Mouse (Mus musculus) limb, embryonic 10.5 days (tissue): ENCODE measurements at regions not wholly inside any gene's neighbourhood (a gene's known extent, or its start where the extent isn't known, plus 50 kb on each side); places are given as distances from the start of the nearest gene placed in this dataset.
A peak's percentile ranks its signal among the peaks of the same experiment; 100 is the strongest.

Experiments used
- DNase-seq: peaks from one replicate; pipeline ENCODE4 v3.0.0-alpha.2; 2017; ENCODE audit warnings: low spot score
- H3K27ac ChIP-seq: fragments of 300-500 bp; sonication (generic); 2 replicates; pipeline ENCODE4 v1.5.1; 2016; ENCODE audit warnings: mild to moderate bottlenecking
- H3K27me3 ChIP-seq: fragments of 300-500 bp; sonication (generic); 2 replicates; pipeline ENCODE4 v1.6.1; 2016; ENCODE audit warnings: low read depth, mild to moderate bottlenecking; ENCODE audit not compliant: poor library complexity, severe bottlenecking
- H3K36me3 ChIP-seq: fragments of 300-500 bp; sonication (generic); 2 replicates; pipeline ENCODE4 v1.6.1; 2016; ENCODE audit warnings: mild to moderate bottlenecking, moderate library complexity
- H3K4me1 ChIP-seq: fragments of 300-500 bp; sonication (generic); 2 replicates; pipeline ENCODE4 v1.6.1; 2016
- H3K4me3 ChIP-seq: fragments of 300-500 bp; sonication (generic); 2 replicates; pipeline ENCODE4 v1.5.1; 2016; ENCODE audit warnings: mild to moderate bottlenecking, moderate library complexity
- H3K9me3 ChIP-seq: fragments of 300-500 bp; sonication (generic); replicated peaks from 2 replicates; pipeline ENCODE4 v1.6.1; 2016; ENCODE audit warnings: mild to moderate bottlenecking
- WGBS: fragments of 180-500 bp; shearing (Covaris S2); methylation state at CpG from one replicate; pipeline ENCODE4 v1.1.7; 2016; 5-methylcytosine and 5-hydroxymethylcytosine counted together

DNA sequence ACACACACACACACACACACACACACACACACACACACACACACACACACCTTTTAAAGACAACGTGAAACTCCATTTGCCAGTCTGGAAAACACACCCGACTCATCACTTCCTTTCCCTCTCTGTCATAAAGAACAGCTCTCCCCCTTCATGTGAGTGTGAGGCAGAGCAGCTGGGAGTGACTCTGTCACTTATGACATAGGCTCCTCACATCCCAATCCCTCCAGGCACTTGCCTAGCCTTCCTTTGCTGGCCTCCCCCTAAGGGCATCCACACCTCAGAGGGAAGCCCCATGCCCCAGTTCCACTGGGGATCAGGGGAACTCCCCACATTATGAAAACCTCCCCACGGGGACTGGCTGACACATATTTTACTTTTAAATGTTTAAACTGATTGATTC, 257.5 kb downstream of the Tshz3 start:
- WGBS = 60% methylated on average over 3 of the region's 3 CpGs
- no peaks in the 10 kb centered on the region for H3K27me3 ChIP-seq
- DNase-seq = no peak
- no peak overlapping the region for H3K4me3 ChIP-seq
- H3K9me3 ChIP-seq = no peaks in the 10 kb centered on the region; the same call in 1 of the 2 replicates
- no peaks in the 10 kb centered on the region for H3K4me1 ChIP-seq
- no peaks in the 10 kb centered on the region for H3K36me3 ChIP-seq
- no peak overlapping the region for H3K27ac ChIP-seq

DNA sequence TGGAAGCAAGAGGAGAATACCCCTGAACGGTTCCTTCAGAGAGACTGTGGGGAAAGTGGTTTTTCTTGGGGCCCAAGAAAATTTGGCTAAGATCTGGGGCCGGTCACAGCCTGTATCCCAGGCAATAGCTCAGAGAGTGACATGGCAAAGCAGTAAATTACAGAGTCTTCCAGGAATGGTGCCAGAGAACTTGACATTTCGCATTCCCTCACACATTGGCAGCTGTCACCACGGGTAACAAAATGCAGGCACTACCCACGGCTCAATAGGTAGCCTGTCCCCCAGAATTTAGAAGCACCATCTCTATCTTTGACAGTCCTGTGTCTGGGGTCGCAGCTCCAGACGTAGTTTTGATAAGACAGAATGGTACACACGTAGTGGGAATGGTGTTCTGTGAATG, 260.3 kb downstream of the Tshz3 start:
- H3K27ac ChIP-seq = no peak overlapping the region
- H3K4me1 ChIP-seq = no peaks in the 10 kb centered on the region
- H3K4me3 ChIP-seq = no peak overlapping the region
- DNase-seq = no peak
- H3K27me3 ChIP-seq = no peaks in the 10 kb centered on the region
- no peaks in the 10 kb centered on the region; the same call in 1 of the 2 replicates for H3K9me3 ChIP-seq
- WGBS = 77% methylated on average over 8 of the region's 8 CpGs
- H3K36me3 ChIP-seq = no peaks in the 10 kb centered on the region

DNA sequence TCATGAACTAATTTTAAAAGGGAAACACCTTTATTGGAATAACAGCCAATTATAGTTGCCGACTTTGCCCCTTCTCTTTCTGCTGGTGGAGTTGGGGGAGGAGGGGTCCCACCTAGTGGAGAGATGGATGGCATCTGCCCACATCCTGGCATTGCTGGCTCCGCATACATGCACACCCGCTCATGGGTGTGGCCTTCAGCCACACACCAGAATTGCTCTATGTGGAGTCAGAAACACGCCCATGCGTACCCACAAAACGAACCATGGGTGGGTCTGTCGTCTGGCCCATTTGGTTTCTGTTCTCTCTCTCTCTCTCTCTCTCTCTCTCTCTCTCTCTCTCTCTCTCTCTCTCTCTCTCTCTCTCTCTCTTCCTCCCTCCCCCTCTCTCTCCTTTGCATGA, 273.9 kb downstream of the Tshz3 start:
- Histone ChIP-seq H3K9me3 (no peaks in the 10 kb centered on the region), H3K27ac (no peak overlapping the region), H3K4me1 (peaks cover 52% of the 10 kb centered on the region), H3K36me3 (no peaks in the 10 kb centered on the region), H3K4me3 (no peak overlapping the region), H3K27me3 (no peaks in the 10 kb centered on the region)
- WGBS = 76% methylated on average over 7 of the region's 7 CpGs
- DNase-seq = no peak

DNA sequence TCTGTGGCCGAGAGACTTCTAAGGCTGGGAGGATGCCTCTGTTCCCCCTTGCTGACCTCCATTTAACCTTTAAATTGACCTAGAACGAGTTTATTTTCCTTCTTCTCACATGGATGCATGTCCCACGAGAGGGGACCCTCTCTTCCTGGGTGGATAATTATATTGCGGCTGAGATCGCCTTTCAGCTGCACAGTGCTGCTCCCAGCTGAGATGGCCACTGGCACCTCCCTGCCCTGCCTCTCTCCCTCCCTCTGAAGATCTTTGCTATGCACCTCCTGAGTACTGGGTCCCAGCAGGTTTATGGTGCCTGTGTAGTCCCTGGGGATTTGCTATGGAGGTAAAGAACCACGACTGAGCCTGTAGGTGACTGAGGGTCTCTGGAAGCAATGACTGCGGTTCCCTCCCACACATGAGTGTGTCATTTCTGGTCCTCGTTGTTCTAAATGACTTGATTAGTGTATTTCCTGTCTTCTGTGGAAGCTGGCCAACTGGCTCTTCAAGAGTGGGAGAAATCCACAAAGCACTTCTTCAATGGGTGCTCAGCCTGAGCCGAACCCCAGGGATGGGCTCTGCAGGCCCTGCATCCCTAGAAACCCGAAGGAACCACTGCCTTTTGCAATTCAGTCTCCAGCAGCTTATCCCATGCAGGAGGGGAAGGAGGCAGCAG, 275.9 kb downstream of the Tshz3 start:
- H3K4me3 ChIP-seq = no peak overlapping the region
- DNase-seq = no peak
- peak overlapping the region; percentile 46; the same call in 1 of the 2 replicates for H3K27ac ChIP-seq
- no peaks in the 10 kb centered on the region for H3K27me3 ChIP-seq
- 27% methylated on average over 10 of the region's 10 CpGs for WGBS
- H3K9me3 ChIP-seq = no peaks in the 10 kb centered on the region
- H3K36me3 ChIP-seq = no peaks in the 10 kb centered on the region
- peaks cover 54% of the 10 kb centered on the region for H3K4me1 ChIP-seq

- H3K27me3 ChIP-seq = no peaks in the 10 kb centered on the region
- no peaks in the 10 kb centered on the region for H3K36me3 ChIP-seq
- peaks cover 51% of the 10 kb centered on the region for H3K4me1 ChIP-seq
- WGBS = 47% methylated on average over 4 of the region's 4 CpGs
- no peak overlapping the region for H3K4me3 ChIP-seq
- no peaks in the 10 kb centered on the region for H3K9me3 ChIP-seq
- peak; percentile 52 for DNase-seq
- no peak overlapping the region for H3K27ac ChIP-seq
Measured at GRCm38 (mm10) chr7:36974573-36974972, 276.7 kb downstream of the Tshz3 start.

GRCm38 (mm10) chr7:36975475-36975874, 277.6 kb downstream of the Tshz3 start:
- Histone ChIP-seq H3K27ac (0 out of 2 replicates have a peak overlapping the region, but pooled peaks have one; percentile 23), H3K9me3 (no peaks in the 10 kb centered on the region), H3K4me3 (no peak overlapping the region), H3K4me1 (peaks cover 43% of the 10 kb centered on the region), H3K27me3 (no peaks in the 10 kb centered on the region), H3K36me3 (no peaks in the 10 kb centered on the region)
- 23% methylated on average over 5 of the region's 5 CpGs for WGBS
- DNase-seq = no peak

- Histone ChIP-seq H3K27me3 (no peaks in the 10 kb centered on the region), H3K36me3 (no peaks in the 10 kb centered on the region), H3K4me1 (peaks cover 29% of the 10 kb centered on the region), H3K27ac (0 out of 2 replicates have a peak overlapping the region, but pooled peaks have one; percentile 7), H3K9me3 (no peaks in the 10 kb centered on the region), H3K4me3 (no peak overlapping the region)
- WGBS = 75% methylated on average over 12 of the region's 12 CpGs
- DNase-seq = no peak
Measured at GRCm38 (mm10) chr7:36977819-36978218, 279.9 kb downstream of the Tshz3 start.

DNA sequence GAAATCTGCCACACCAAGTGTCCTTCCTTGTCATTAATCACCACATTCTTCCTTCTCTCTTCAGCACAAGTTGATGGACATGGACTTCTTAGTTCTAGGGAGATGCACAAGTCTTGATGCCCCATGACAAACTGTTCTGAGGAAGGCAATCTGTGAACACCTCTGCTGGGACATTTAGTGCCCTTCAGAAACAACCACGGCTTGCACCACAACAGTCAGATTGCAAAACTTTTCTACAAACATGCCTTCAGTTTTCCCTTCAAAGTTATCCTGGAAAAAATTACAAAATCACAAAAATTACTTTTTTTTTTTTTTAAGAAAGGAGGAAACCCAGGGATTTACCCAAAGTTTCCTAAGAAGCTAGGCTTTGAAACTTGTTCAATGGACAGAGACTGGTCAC, 291.5 kb downstream of the Tshz3 start:
- Histone ChIP-seq H3K36me3 (no peaks in the 10 kb centered on the region), H3K4me3 (no peak overlapping the region), H3K27me3 (no peaks in the 10 kb centered on the region), H3K27ac (no peak overlapping the region), H3K9me3 (no peaks in the 10 kb centered on the region), H3K4me1 (no peaks in the 10 kb centered on the region)
- 89% methylated on average over 1 of the region's 1 CpGs for WGBS
- DNase-seq = no peak

- 0 out of 2 replicates have a peak overlapping the region, but pooled peaks have one; percentile 50 for H3K27ac ChIP-seq
- 90% methylated on average over 5 of the region's 5 CpGs for WGBS
- no peak overlapping the region for H3K4me3 ChIP-seq
- H3K36me3 ChIP-seq = no peaks in the 10 kb centered on the region
- H3K27me3 ChIP-seq = no peaks in the 10 kb centered on the region
- no peaks in the 10 kb centered on the region for H3K9me3 ChIP-seq
- peaks cover 32% of the 10 kb centered on the region for H3K4me1 ChIP-seq
- no peak for DNase-seq
Measured at GRCm38 (mm10) chr7:37004601-37005000, 306.7 kb downstream of the Tshz3 start.

DNA sequence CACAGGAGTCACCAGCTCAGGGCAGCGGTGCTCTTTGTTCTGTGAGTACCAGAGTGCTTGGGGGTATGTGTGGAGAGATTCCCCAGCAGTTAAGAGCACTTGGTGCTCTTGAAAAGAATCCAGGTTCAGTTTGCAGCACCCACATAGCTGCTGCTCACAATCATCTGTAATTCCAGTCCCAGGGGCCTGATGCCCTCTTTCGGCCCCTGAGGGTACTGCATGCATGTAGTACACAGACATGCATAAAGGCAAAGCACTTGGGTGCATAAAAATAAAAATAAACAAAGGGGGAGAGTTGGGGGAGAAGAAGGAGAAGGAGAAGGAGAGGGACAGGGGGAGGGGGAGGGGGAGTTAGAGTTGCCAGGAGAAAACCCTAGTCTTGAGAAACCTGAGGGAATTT, 307.8 kb downstream of the Tshz3 start:
- Histone ChIP-seq H3K9me3 (no peaks in the 10 kb centered on the region), H3K4me3 (no peak overlapping the region), H3K27me3 (no peaks in the 10 kb centered on the region), H3K36me3 (no peaks in the 10 kb centered on the region), H3K27ac (no peak overlapping the region), H3K4me1 (peaks cover 34% of the 10 kb centered on the region)
- 92% methylated on average over 2 of the region's 2 CpGs for WGBS
- no peak for DNase-seq

DNA sequence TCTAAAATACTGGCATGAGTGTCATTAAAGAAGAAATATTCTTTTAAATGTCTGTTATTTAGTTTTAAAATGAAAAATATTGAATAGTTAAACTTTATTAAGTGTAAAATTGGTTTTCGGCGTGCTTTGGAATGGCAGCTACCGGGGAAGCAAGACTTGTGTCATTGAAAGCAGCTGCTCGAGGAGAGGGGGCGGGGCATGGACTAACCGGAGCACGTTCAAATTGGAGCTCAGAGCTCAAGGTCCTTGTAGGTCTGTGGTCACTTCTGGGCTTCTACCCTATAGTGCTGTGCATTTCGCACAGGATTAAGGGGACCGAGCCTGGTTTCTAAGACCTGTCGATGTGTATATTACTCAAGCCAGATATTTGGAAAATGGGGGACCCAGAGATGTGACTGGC, 309.0 kb downstream of the Tshz3 start:
- no peaks in the 10 kb centered on the region for H3K27me3 ChIP-seq
- 66% methylated on average over 10 of the region's 10 CpGs for WGBS
- no peak overlapping the region for H3K27ac ChIP-seq
- H3K36me3 ChIP-seq = no peaks in the 10 kb centered on the region
- H3K4me1 ChIP-seq = peaks cover 45% of the 10 kb centered on the region
- H3K4me3 ChIP-seq = no peak overlapping the region
- DNase-seq = no peak
- H3K9me3 ChIP-seq = no peaks in the 10 kb centered on the region

GRCm38 (mm10) chr7:37011180-37011754, 313.3 kb downstream of the Tshz3 start:
- H3K4me3 ChIP-seq = peak overlapping the region; percentile 2; the same call in 1 of the 2 replicates
- H3K27me3 ChIP-seq = no peaks in the 10 kb centered on the region
- peak overlapping the region; percentile 82 for H3K27ac ChIP-seq
- no peaks in the 10 kb centered on the region for H3K9me3 ChIP-seq
- H3K36me3 ChIP-seq = no peaks in the 10 kb centered on the region
- WGBS = 23% methylated on average over 6 of the region's 6 CpGs
- peaks cover 42% of the 10 kb centered on the region for H3K4me1 ChIP-seq
- peak; percentile 58 for DNase-seq

DNA sequence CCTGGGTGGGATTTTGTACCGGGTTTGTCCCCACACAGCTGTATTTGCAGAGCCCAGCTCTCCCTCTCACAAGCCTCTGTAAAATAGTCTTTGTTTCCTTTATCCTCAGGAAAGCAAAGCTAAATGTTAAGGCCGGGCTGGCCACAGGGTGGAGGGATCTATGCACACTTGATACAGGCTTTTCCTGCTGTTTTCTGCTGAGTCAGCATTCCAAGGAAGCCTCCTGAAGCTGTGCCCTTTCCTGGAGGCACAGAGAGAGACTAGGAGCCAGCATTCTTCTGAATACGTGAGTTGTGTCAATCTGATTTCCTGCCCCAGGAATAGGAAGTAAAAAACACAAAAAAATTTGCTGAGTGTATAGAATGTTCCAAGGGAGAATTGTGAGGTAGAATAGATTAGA, 322.2 kb downstream of the Tshz3 start:
- Histone ChIP-seq H3K9me3 (no peaks in the 10 kb centered on the region), H3K36me3 (no peaks in the 10 kb centered on the region), H3K27ac (no peak overlapping the region), H3K27me3 (no peaks in the 10 kb centered on the region), H3K4me1 (peaks cover 5% of the 10 kb centered on the region; the same call in 1 of the 2 replicates), H3K4me3 (no peak overlapping the region)
- DNase-seq = no peak
- WGBS = 70% methylated on average over 3 of the region's 3 CpGs
